Mouse (Mus musculus): ENCODE results near the gene Wdr63. TPM values are rescaled to one million over a fixed set of nuclear protein-coding genes. Genes with fewer than 3 reads are reported as not detected.

The Wdr63 gene
- polyA plus RNA-seq, 1 experiment from 2014 or later, result not detected

GRCm38 (mm10) chr3:146096986-146097385 lies 10.9 kb downstream of the Wdr63 start:
- Histone ChIP-seq H3K9ac (replicated peaks; ENCODE audit: low read depth, low read length) (no peak overlapping the region), H3K4me2 (replicated peaks; ENCODE audit: low read depth, low read length) (no peak overlapping the region), H3K27ac (ENCODE audit: low read length) (no peak overlapping the region), H3K4me1 (ENCODE audit: control insufficient read depth, insufficient read depth, low read length) (no peaks in the 10 kb centered on the region), H3K9me3 (ENCODE audit: control insufficient read depth, low read depth, low read length) (no peaks in the 10 kb centered on the region), H3K36me3 (ENCODE audit: control insufficient read depth, insufficient read depth, low read length) (no peaks in the 10 kb centered on the region), H3K4me3 (ENCODE audit: low read depth, low read length) (no peak overlapping the region), H3K27me3 (ENCODE audit: control insufficient read depth, insufficient read depth, low read length) (no peaks in the 10 kb centered on the region)
- ATAC-seq (ENCODE audit: insufficient number of reproducible peaks, insufficient read depth, low FRiP score, low read depth), result no peak
- WGBS, result 82% methylated on average over 7 of the region's 7 CpGs

GRCm38 (mm10) chr3:146095066-146095465 lies 12.9 kb downstream of the Wdr63 start:
- H3K4me2 ChIP-seq (replicated peaks; ENCODE audit: low read depth, low read length), result no peak overlapping the region
- no peaks in the 10 kb centered on the region for H3K9me3 ChIP-seq (ENCODE audit: control insufficient read depth, low read depth, low read length)
- H3K27me3 ChIP-seq (ENCODE audit: control insufficient read depth, insufficient read depth, low read length), result no peaks in the 10 kb centered on the region
- H3K36me3 ChIP-seq (ENCODE audit: control insufficient read depth, insufficient read depth, low read length), result no peaks in the 10 kb centered on the region
- no peak for ATAC-seq (ENCODE audit: insufficient number of reproducible peaks, insufficient read depth, low FRiP score, low read depth)
- H3K27ac ChIP-seq (ENCODE audit: low read length), result no peak overlapping the region
- H3K4me1 ChIP-seq (ENCODE audit: control insufficient read depth, insufficient read depth, low read length), result no peaks in the 10 kb centered on the region
- 83% methylated on average over 10 of the region's 10 CpGs for WGBS
- no peak overlapping the region for H3K4me3 ChIP-seq (ENCODE audit: low read depth, low read length)
- H3K9ac ChIP-seq (replicated peaks; ENCODE audit: low read depth, low read length), result no peak overlapping the region

DNA sequence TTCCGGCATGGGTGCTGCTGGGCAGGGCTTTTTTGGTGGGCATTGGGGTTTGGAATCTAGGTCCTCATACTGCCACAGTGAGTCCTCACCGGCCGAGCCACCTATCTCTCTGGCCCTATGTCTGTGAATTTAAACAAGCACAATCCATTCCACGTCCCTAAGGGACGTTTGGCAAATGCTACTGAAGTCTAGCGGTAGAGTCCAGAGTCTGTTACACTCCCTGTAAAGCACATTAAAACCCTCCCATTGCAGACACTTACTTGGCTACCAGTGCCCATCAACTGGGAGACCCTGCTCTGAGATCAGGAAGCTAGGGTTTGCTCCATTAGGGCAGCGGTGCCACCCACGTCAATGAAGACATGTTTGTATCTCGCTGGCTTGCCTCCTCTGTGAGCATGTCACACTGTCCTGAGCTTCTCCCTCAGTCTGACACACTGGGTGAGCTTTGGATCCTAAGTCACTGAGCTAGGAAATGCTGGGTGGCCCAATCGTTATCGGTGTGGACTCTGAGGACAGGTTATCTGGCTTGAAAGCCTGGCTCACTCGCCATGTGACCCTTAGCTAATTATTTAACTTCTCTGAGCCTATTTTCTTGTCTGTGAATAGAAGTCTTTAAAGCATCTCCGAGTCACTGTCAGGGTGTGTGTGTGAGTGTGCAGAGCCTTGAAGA lies 16.8 kb downstream of the Wdr63 start:
- no peak for ATAC-seq (ENCODE audit: insufficient number of reproducible peaks, insufficient read depth, low FRiP score, low read depth)
- Histone ChIP-seq H3K9ac (replicated peaks; ENCODE audit: low read depth, low read length) (no peak overlapping the region), H3K36me3 (ENCODE audit: control insufficient read depth, insufficient read depth, low read length) (no peaks in the 10 kb centered on the region), H3K4me3 (ENCODE audit: low read depth, low read length) (no peak overlapping the region), H3K27ac (ENCODE audit: low read length) (no peak overlapping the region), H3K4me2 (replicated peaks; ENCODE audit: low read depth, low read length) (no peak overlapping the region), H3K9me3 (ENCODE audit: control insufficient read depth, low read depth, low read length) (no peaks in the 10 kb centered on the region), H3K27me3 (ENCODE audit: control insufficient read depth, insufficient read depth, low read length) (no peaks in the 10 kb centered on the region), H3K4me1 (ENCODE audit: control insufficient read depth, insufficient read depth, low read length) (no peaks in the 10 kb centered on the region)
- 89% methylated on average over 13 of the region's 13 CpGs for WGBS

DNA sequence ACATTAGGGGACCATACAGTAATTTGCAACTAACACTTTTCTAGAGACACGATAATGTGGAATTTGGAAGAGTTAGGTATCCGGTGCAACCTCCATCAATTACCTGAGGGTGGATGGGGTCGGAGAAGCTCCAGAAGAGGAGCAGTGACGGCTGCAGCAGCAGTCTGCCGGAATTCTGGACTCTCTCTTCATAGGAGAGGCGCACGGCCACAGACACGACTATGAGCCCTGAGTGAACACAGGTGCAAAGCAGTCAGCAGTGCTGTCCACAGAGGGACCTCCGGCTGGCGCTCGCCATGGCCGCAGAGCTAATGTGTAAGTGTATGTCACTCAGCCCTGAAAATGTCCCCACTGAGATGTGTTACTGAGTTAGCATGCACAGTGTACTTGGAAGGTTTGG lies 27.7 kb downstream of the Wdr63 start:
- no peak for ATAC-seq (ENCODE audit: insufficient number of reproducible peaks, insufficient read depth, low FRiP score, low read depth)
- H3K27me3 ChIP-seq (ENCODE audit: control insufficient read depth, insufficient read depth, low read length), result no peaks in the 10 kb centered on the region
- no peak overlapping the region for H3K4me2 ChIP-seq (replicated peaks; ENCODE audit: low read depth, low read length)
- no peaks in the 10 kb centered on the region for H3K9me3 ChIP-seq (ENCODE audit: control insufficient read depth, low read depth, low read length)
- H3K4me3 ChIP-seq (ENCODE audit: low read depth, low read length), result no peak overlapping the region
- H3K4me1 ChIP-seq (ENCODE audit: control insufficient read depth, insufficient read depth, low read length), result no peaks in the 10 kb centered on the region
- no peak overlapping the region for H3K9ac ChIP-seq (replicated peaks; ENCODE audit: low read depth, low read length)
- H3K36me3 ChIP-seq (ENCODE audit: control insufficient read depth, insufficient read depth, low read length), result no peaks in the 10 kb centered on the region
- no peak overlapping the region for H3K27ac ChIP-seq (ENCODE audit: low read length)
- 86% methylated on average over 12 of the region's 12 CpGs for whole genome bisulfite sequencing

DNA sequence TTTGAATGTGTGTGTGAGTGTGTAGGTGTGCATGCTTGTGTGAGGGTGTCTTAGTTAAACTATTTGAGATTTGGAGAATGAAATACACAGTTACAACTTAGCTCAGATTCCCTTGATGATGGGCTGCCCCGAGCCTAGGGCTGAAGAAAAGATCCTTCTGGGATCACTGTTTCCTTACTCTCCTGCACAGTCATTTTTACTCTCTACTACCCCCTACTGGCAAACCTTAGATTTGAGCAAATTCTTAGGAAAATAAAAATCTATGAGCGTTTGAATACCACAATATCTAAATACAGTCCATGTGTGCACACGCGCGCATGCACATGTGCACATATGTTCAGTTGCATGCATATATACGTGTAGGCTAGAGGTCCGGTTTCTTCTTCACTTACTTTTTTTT lies 35.1 kb downstream of the Wdr63 start:
- 75% methylated on average over 7 of the region's 7 CpGs for WGBS
- Histone ChIP-seq H3K27ac (ENCODE audit: low read length) (no peak overlapping the region), H3K9ac (replicated peaks; ENCODE audit: low read depth, low read length) (no peak overlapping the region), H3K27me3 (ENCODE audit: control insufficient read depth, insufficient read depth, low read length) (no peaks in the 10 kb centered on the region), H3K4me2 (replicated peaks; ENCODE audit: low read depth, low read length) (no peak overlapping the region), H3K9me3 (ENCODE audit: control insufficient read depth, low read depth, low read length) (no peaks in the 10 kb centered on the region), H3K4me3 (ENCODE audit: low read depth, low read length) (no peak overlapping the region), H3K36me3 (ENCODE audit: control insufficient read depth, insufficient read depth, low read length) (no peaks in the 10 kb centered on the region), H3K4me1 (ENCODE audit: control insufficient read depth, insufficient read depth, low read length) (no peaks in the 10 kb centered on the region)
- ATAC-seq (ENCODE audit: insufficient number of reproducible peaks, insufficient read depth, low FRiP score, low read depth), result no peak

GRCm38 (mm10) chr3:146069276-146069675 lies 38.7 kb downstream of the Wdr63 start:
- Histone ChIP-seq H3K27me3 (ENCODE audit: control insufficient read depth, insufficient read depth, low read length) (no peaks in the 10 kb centered on the region), H3K9me3 (ENCODE audit: control insufficient read depth, low read depth, low read length) (no peaks in the 10 kb centered on the region), H3K4me1 (ENCODE audit: control insufficient read depth, insufficient read depth, low read length) (no peaks in the 10 kb centered on the region), H3K4me3 (ENCODE audit: low read depth, low read length) (no peak overlapping the region), H3K27ac (ENCODE audit: low read length) (no peak overlapping the region), H3K36me3 (ENCODE audit: control insufficient read depth, insufficient read depth, low read length) (no peaks in the 10 kb centered on the region), H3K9ac (replicated peaks; ENCODE audit: low read depth, low read length) (no peak overlapping the region), H3K4me2 (replicated peaks; ENCODE audit: low read depth, low read length) (no peak overlapping the region)
- WGBS, result 86% methylated on average over 4 of the region's 4 CpGs
- no peak for ATAC-seq (ENCODE audit: insufficient number of reproducible peaks, insufficient read depth, low FRiP score, low read depth)

- 78% methylated on average over 11 of the region's 11 CpGs for WGBS
- H3K4me3 ChIP-seq (ENCODE audit: low read depth, low read length), result no peak overlapping the region
Observed at GRCm38 (mm10) chr3:146063146-146063545, 44.8 kb downstream of the Wdr63 start.

GRCm38 (mm10) chr3:146059356-146059926 lies 48.5 kb downstream of the Wdr63 start:
- WGBS, result 73% methylated on average over 15 of the region's 15 CpGs
- Histone ChIP-seq H3K36me3 (ENCODE audit: control insufficient read depth, insufficient read depth, low read length) (no peaks in the 10 kb centered on the region), H3K27ac (ENCODE audit: low read length) (no peak overlapping the region), H3K9ac (replicated peaks; ENCODE audit: low read depth, low read length) (no peak overlapping the region), H3K27me3 (ENCODE audit: control insufficient read depth, insufficient read depth, low read length) (no peaks in the 10 kb centered on the region), H3K4me2 (replicated peaks; ENCODE audit: low read depth, low read length) (no peak overlapping the region), H3K4me3 (ENCODE audit: low read depth, low read length) (no peak overlapping the region), H3K4me1 (ENCODE audit: control insufficient read depth, insufficient read depth, low read length) (no peaks in the 10 kb centered on the region), H3K9me3 (ENCODE audit: control insufficient read depth, low read depth, low read length) (no peaks in the 10 kb centered on the region)
- no peak for ATAC-seq (ENCODE audit: insufficient number of reproducible peaks, insufficient read depth, low FRiP score, low read depth)

More at GRCm38 (mm10) chr3:146063146-146063545, 44.8 kb downstream of the Wdr63 start:
- H3K36me3 ChIP-seq (ENCODE audit: control insufficient read depth, insufficient read depth, low read length), result no peaks in the 10 kb centered on the region
- no peaks in the 10 kb centered on the region for H3K27me3 ChIP-seq (ENCODE audit: control insufficient read depth, insufficient read depth, low read length)
- H3K27ac ChIP-seq (ENCODE audit: low read length), result no peak overlapping the region
- H3K9me3 ChIP-seq (ENCODE audit: control insufficient read depth, low read depth, low read length), result no peaks in the 10 kb centered on the region
- H3K4me1 ChIP-seq (ENCODE audit: control insufficient read depth, insufficient read depth, low read length), result no peaks in the 10 kb centered on the region
- H3K9ac ChIP-seq (replicated peaks; ENCODE audit: low read depth, low read length), result no peak overlapping the region
- ATAC-seq (ENCODE audit: insufficient number of reproducible peaks, insufficient read depth, low FRiP score, low read depth), result no peak
- no peak overlapping the region for H3K4me2 ChIP-seq (replicated peaks; ENCODE audit: low read depth, low read length)

- ATAC-seq (ENCODE audit: insufficient number of reproducible peaks, insufficient read depth, low FRiP score, low read depth), result no peak
- no peaks in the 10 kb centered on the region for H3K9me3 ChIP-seq (ENCODE audit: control insufficient read depth, low read depth, low read length)
- H3K4me2 ChIP-seq (replicated peaks; ENCODE audit: low read depth, low read length), result no peak overlapping the region
- no peak overlapping the region for H3K9ac ChIP-seq (replicated peaks; ENCODE audit: low read depth, low read length)
- no peak overlapping the region for H3K4me3 ChIP-seq (ENCODE audit: low read depth, low read length)
- WGBS, result 14% methylated on average over 4 of the region's 4 CpGs
- no peak overlapping the region for H3K27ac ChIP-seq (ENCODE audit: low read length)
- H3K27me3 ChIP-seq (ENCODE audit: control insufficient read depth, insufficient read depth, low read length), result no peaks in the 10 kb centered on the region
- H3K36me3 ChIP-seq (ENCODE audit: control insufficient read depth, insufficient read depth, low read length), result no peaks in the 10 kb centered on the region
- no peaks in the 10 kb centered on the region for H3K4me1 ChIP-seq (ENCODE audit: control insufficient read depth, insufficient read depth, low read length)
Observed at GRCm38 (mm10) chr3:146058263-146058662, 49.7 kb downstream of the Wdr63 start.

All from stomach, embryonic 14.5 days (tissue).